Mouse (Mus musculus) megakaryocyte, embryonic 14.5 days (primary cell): ENCODE results near the gene Sorl1. TPM values are rescaled to one million over a fixed set of nuclear protein-coding genes. Genes with fewer than 3 reads are reported as not detected.

ENCODE experiments used
- H3K27me3 ChIP-seq: replicated peaks from 2 replicates; pipeline ENCODE3; 2012; ENCODE audit warnings: inconsistent platforms
- H3K36me3 ChIP-seq: replicated peaks from 2 replicates; pipeline ENCODE3; 2012; ENCODE audit warnings: low read length, inconsistent platforms, mixed read lengths
- H3K4me1 ChIP-seq: 2 replicates; pipeline ENCODE4 v1.6.1; 2012; ENCODE audit warnings: inconsistent platforms
- H3K4me3 ChIP-seq: replicated peaks from 2 replicates; pipeline ENCODE3; 2012; ENCODE audit warnings: moderate library complexity, mild to moderate bottlenecking, inconsistent platforms
- H3K9me3 ChIP-seq: 2 replicates; pipeline ENCODE4 v1.6.1; 2012; ENCODE audit warnings: inconsistent platforms
- FLI1 ChIP-seq: IDR thresholded peaks from 2 replicates; pipeline ENCODE4 v1.6.1; 2012; ENCODE audit warnings: low read length, inconsistent platforms, mixed read lengths
- GATA1 ChIP-seq: IDR thresholded peaks from 3 replicates; pipeline ENCODE4 v1.6.1; 2012; ENCODE audit warnings: mixed read lengths, low read length, inconsistent platforms, borderline replicate concordance
- polyA plus RNA-seq: library from polyadenylated mRNA; stranded (reverse); fragments of >175 nt; gene quantifications from 2 replicates; pipeline ENCODE4 v1.2.3, GENCODE M21; 2012; ENCODE audit warnings: low replicate concordance; ENCODE audit not compliant: insufficient read depth

Gene Sorl1
- polyA plus RNA-seq, 1 experiment, result 0.28 TPM

GRCm38 (mm10) chr9:41951472-41952129, 172.5 kb downstream of the Sorl1 start:
- peaks cover 20% of the 10 kb centered on the region for H3K4me1 ChIP-seq
- no peaks in the 10 kb centered on the region for H3K9me3 ChIP-seq
- H3K36me3 ChIP-seq, result no peaks in the 10 kb centered on the region
- TF ChIP-seq GATA1 (no peak), FLI1 (no peak)
- H3K4me3 ChIP-seq, result peak overlapping the region; percentile 90
- peaks cover 29% of the 10 kb centered on the region for H3K27me3 ChIP-seq

GRCm38 (mm10) chr9:41950991-41951451, 173.1 kb downstream of the Sorl1 start:
- Histone ChIP-seq H3K27me3 (peaks cover 29% of the 10 kb centered on the region), H3K4me3 (peak overlapping the region; percentile 90), H3K36me3 (no peaks in the 10 kb centered on the region), H3K4me1 (peaks cover 20% of the 10 kb centered on the region), H3K9me3 (no peaks in the 10 kb centered on the region)
- TF ChIP-seq FLI1, result no peak
- no peak for TF ChIP-seq GATA1

DNA sequence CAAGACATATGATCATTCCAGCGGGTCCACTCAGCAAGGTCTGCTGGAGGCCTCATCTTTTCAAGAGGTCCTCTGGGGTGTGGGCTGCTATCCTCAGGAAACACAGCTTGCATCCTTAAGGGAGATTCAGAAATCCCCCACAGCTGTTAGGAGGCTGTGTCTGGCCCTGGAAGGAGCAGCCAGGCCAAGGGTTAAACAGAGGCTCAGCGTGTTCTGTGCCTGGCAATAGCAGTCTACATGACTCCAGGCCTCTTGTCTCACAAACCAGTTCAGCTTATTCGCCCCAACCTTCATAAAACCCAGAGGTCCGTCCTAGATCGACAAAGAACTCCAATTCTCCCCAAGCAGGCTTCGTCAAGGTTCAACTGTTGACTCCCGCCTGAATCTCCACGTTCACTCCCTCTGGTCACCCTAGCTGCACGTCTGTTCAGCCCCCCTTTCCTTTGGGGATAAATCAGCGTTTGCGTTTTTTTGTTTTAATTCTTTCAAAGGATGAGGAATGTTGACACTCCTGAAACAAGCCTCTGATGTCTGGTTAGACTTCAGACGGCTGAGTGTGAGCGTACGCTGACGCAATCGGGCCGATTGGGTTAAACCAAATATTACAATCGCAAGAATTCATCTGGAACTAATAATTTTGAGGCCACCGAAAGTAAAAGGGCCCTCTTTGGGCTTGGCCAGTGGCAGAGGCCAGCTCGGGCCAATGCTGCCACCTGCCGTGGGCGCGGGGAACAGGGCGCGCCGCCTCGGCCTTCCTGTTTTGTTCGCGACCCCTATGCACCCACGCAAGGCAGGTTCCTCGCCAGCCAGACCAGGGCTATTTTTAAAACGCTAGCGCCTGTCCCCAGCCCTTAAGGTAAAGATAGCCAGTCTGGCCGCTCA, 173.7 kb downstream of the Sorl1 start:
- TF ChIP-seq GATA1 (no peak), FLI1 (no peak)
- Histone ChIP-seq H3K4me3 (peak overlapping the region; percentile 90), H3K36me3 (no peaks in the 10 kb centered on the region), H3K4me1 (peaks cover 20% of the 10 kb centered on the region), H3K27me3 (peaks cover 29% of the 10 kb centered on the region), H3K9me3 (no peaks in the 10 kb centered on the region)

DNA sequence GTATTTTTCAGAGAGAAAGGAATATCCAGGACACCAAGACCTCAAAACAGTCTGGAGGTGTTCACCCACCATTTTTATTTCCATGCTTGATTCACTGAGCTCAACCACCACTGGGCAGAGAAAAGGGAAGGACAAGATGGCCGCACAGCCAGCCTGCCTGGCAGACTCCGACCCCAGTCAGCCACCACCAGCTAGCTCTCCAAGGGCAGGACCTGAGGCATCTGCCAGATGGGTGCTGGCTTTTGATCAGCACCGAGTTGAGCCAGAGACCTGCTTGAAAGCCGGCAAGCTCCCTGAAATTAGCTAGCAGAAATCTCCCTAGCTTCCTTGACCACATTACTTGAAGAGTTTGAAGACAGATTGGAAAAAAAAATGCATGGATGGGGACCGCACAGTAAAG, 174.6 kb downstream of the Sorl1 start:
- Histone ChIP-seq H3K9me3 (no peaks in the 10 kb centered on the region), H3K4me3 (no peak overlapping the region), H3K36me3 (no peaks in the 10 kb centered on the region), H3K4me1 (peaks cover 20% of the 10 kb centered on the region), H3K27me3 (peaks cover 27% of the 10 kb centered on the region)
- no peak for TF ChIP-seq FLI1
- no peak for TF ChIP-seq GATA1

- Histone ChIP-seq H3K4me1 (no peaks in the 10 kb centered on the region), H3K9me3 (no peaks in the 10 kb centered on the region), H3K36me3 (no peaks in the 10 kb centered on the region), H3K4me3 (no peak overlapping the region), H3K27me3 (peaks cover 10% of the 10 kb centered on the region)
- no peak for TF ChIP-seq GATA1
- TF ChIP-seq FLI1, result no peak
Measured at GRCm38 (mm10) chr9:41944964-41945363, 179.1 kb downstream of the Sorl1 start.

- Histone ChIP-seq H3K27me3 (peaks cover 4% of the 10 kb centered on the region), H3K4me1 (no peaks in the 10 kb centered on the region), H3K36me3 (no peaks in the 10 kb centered on the region), H3K4me3 (no peak overlapping the region), H3K9me3 (no peaks in the 10 kb centered on the region)
- TF ChIP-seq FLI1 (no peak), GATA1 (no peak)
Measured at GRCm38 (mm10) chr9:41942970-41943635, 181.0 kb downstream of the Sorl1 start.

DNA sequence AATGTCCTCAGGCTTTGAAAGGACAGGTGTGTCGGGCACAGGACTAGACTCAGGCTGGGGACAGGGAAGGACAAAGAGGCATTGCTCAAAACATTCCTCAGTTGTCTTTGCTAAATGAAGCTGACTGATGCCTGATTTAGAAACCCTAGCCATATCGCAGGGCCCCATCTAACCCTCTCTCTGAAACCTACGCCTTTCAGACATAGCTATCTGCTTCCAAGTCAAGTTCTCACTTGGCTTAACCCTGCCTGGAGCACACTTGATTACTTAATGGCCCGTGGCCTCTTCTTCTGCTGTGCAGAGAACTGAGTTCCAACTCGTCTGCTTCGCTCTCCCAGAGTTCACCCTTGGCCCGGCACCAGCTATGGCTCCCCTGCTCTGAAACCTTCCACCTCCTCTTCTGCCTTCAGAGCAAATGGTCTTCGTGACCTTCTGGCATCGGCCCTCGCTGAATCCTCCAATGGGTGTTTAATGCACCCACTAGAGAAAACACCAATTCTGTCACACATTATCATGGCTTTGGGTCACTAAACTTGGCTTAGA, 183.7 kb downstream of the Sorl1 start:
- H3K4me1 ChIP-seq, result no peaks in the 10 kb centered on the region

DNA sequence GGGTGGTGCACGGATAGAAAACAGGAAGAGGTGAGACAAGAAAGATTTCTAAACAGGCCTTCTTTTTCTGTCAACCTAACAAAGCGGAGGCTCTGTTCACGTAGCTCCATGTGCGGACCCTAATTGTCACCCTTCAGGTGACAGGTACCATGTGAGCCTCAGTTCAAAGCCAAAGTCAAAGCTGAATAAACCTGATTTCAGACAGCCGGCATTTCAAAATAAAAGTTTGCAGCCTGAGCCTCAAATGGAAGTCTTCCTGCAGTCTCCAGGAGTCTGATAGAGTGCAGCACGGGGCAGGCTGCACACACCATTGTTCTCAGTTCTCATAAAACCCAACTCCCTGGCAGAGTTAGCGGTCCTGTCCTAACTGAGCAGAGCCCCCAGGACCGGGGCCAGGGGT, 185.6 kb downstream of the Sorl1 start:
- Histone ChIP-seq H3K27me3 (peaks cover 12% of the 10 kb centered on the region), H3K9me3 (no peaks in the 10 kb centered on the region), H3K4me3 (no peak overlapping the region), H3K4me1 (no peaks in the 10 kb centered on the region), H3K36me3 (no peaks in the 10 kb centered on the region)
- TF ChIP-seq FLI1 (no peak), GATA1 (no peak)

More for the DNA sequence above, 183.7 kb downstream of the Sorl1 start:
- TF ChIP-seq GATA1 (no peak), FLI1 (no peak)
- Histone ChIP-seq H3K36me3 (no peaks in the 10 kb centered on the region), H3K4me3 (no peak overlapping the region), H3K9me3 (no peaks in the 10 kb centered on the region), H3K27me3 (peaks cover 7% of the 10 kb centered on the region)

DNA sequence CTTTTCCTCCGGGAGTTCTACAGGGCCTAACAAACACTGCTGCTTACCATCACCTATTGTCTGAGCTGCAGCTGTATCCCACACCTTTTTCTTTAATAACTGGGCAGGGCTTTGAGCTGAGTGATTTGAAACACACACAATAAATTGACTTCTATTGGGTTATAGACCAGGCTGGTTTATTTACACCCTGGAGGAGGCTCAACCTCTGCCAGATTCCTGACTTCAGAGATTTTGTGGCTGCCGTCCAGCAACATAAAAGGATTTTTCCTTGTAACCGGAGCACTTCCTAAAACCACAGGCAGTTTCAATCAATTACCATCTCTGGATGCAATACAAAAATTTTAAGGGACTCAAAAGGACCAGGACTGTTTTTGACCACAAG, 186.1 kb downstream of the Sorl1 start:
- no peaks in the 10 kb centered on the region for H3K4me1 ChIP-seq
- TF ChIP-seq FLI1 (no peak), GATA1 (no peak)
- H3K36me3 ChIP-seq, result no peaks in the 10 kb centered on the region
- no peak overlapping the region for H3K4me3 ChIP-seq
- H3K27me3 ChIP-seq, result peaks cover 8% of the 10 kb centered on the region
- no peaks in the 10 kb centered on the region for H3K9me3 ChIP-seq
